Mouse (Mus musculus) lung, embryonic 15.5 days (tissue): ENCODE measurements around the gene Xirp1. TPM values are rescaled to one million over a fixed set of nuclear protein-coding genes. Genes with fewer than 3 reads are reported as not detected.

Experiments used
- ATAC-seq: fragments of 200-750 bp; cut with Nextera tagmentation; 2 replicates; pipeline ENCODE4 v1.8.0; 2017; ENCODE audit warnings: moderate number of reproducible peaks, borderline replicate concordance; ENCODE audit not compliant: low FRiP score, low TSS enrichment; ENCODE audit errors: extremely low read depth
- H3K27ac ChIP-seq: fragments of 300-500 bp; sonication (generic); 2 replicates; pipeline ENCODE4 v1.5.1; 2015; ENCODE audit warnings: moderate library complexity, mild to moderate bottlenecking, inconsistent platforms
- H3K27me3 ChIP-seq: fragments of 300-500 bp; sonication (generic); 2 replicates; pipeline ENCODE4 v1.6.1; 2015; ENCODE audit warnings: inconsistent platforms
- H3K36me3 ChIP-seq: fragments of 300-500 bp; sonication (generic); 2 replicates; pipeline ENCODE4 v1.6.1; 2015; ENCODE audit warnings: inconsistent platforms
- H3K4me1 ChIP-seq: fragments of 300-500 bp; sonication (generic); 2 replicates; pipeline ENCODE4 v1.6.1; 2015; ENCODE audit warnings: inconsistent platforms
- H3K4me2 ChIP-seq: fragments of 300-500 bp; sonication (generic); 2 replicates; pipeline ENCODE4 v1.6.1; 2015; ENCODE audit warnings: inconsistent platforms, mild to moderate bottlenecking, moderate library complexity
- H3K4me3 ChIP-seq: fragments of 300-500 bp; sonication (generic); 2 replicates; pipeline ENCODE4 v1.5.1; 2015; ENCODE audit warnings: mild to moderate bottlenecking, inconsistent platforms
- H3K9ac ChIP-seq: fragments of 300-500 bp; sonication (generic); 2 replicates; pipeline ENCODE4 v1.6.1; 2015; ENCODE audit warnings: inconsistent platforms
- H3K9me3 ChIP-seq: fragments of 300-500 bp; sonication (generic); 2 replicates; pipeline ENCODE4 v1.6.1; 2016; ENCODE audit warnings: inconsistent platforms
- WGBS: fragments of 180-500 bp; shearing (Covaris S2); methylation state at CpG from one replicate; pipeline ENCODE4 v1.1.7; 2015; 5-methylcytosine and 5-hydroxymethylcytosine counted together
- polyA plus RNA-seq: library from polyadenylated mRNA; unstranded; fragments of >200 nt; fragmentation: Nextera tagmentation; extraction: Ambion mirVana; gene quantifications from 2 replicates; pipeline ENCODE4 v1.2.1, GENCODE M21; 2015

Xirp1 gene
- polyA plus RNA-seq, 1 experiment from 2014 or later, result 1.3 TPM

- Histone ChIP-seq H3K27ac (no peak overlapping the region), H3K9me3 (no peaks in the 10 kb centered on the region), H3K36me3 (no peaks in the 10 kb centered on the region), H3K27me3 (no peaks in the 10 kb centered on the region), H3K4me3 (no peak overlapping the region), H3K4me2 (no peak overlapping the region), H3K9ac (no peak overlapping the region), H3K4me1 (peaks cover 19% of the 10 kb centered on the region)
- no peak for ATAC-seq
- WGBS, result 49% methylated on average over 3 of the region's 3 CpGs
Observed at GRCm38 (mm10) chr9:119965186-119965585, 58.2 kb downstream of the Xirp1 start.

GRCm38 (mm10) chr9:119964206-119964605, 59.2 kb downstream of the Xirp1 start:
- ATAC-seq, result no peak
- Histone ChIP-seq H3K9me3 (no peaks in the 10 kb centered on the region), H3K27ac (peak overlapping the region; percentile 41; the same call in 1 of the 2 replicates), H3K4me3 (no peak overlapping the region), H3K4me2 (no peak overlapping the region), H3K4me1 (peaks cover 15% of the 10 kb centered on the region), H3K9ac (no peak overlapping the region), H3K27me3 (no peaks in the 10 kb centered on the region), H3K36me3 (no peaks in the 10 kb centered on the region)
- WGBS, result 55% methylated on average over 3 of the region's 3 CpGs

Other genes starting within 250 kb of the Xirp1 start
- gene Scn11a, start 198.1 kb downstream of the Xirp1 start, polyA plus RNA-seq, result not detected in 2 replicates
- 53.3 and 54.1 TPM in 2 replicates for gene Wdr48, start 128.7 kb downstream of the Xirp1 start, polyA plus RNA-seq
- 31.1 and 35.6 TPM in 2 replicates for gene Gorasp1, start 86.0 kb downstream of the Xirp1 start, polyA plus RNA-seq
- gene Ttc21a, start 86.0 kb downstream of the Xirp1 start, polyA plus RNA-seq, result 0.67 and 1.1 TPM in 2 replicates
- 8.2 and 8.7 TPM in 2 replicates for gene Csrnp1, start 38.9 kb downstream of the Xirp1 start, polyA plus RNA-seq
- gene Cx3cr1, start 46.3 kb upstream of the Xirp1 start, polyA plus RNA-seq, result 7.8 and 9.2 TPM in 2 replicates
- gene Ccr8, start 68.5 kb upstream of the Xirp1 start, polyA plus RNA-seq, result 0.36 and 0.79 TPM in 2 replicates
- gene Slc25a38, start 86.8 kb upstream of the Xirp1 start, polyA plus RNA-seq, result 31.1 and 34.5 TPM in 2 replicates
- 1,474 and 1,505 TPM in 2 replicates for gene Rpsa, start 104.1 kb upstream of the Xirp1 start, polyA plus RNA-seq
- gene Mobp, start 126.1 kb upstream of the Xirp1 start, polyA plus RNA-seq, result not detected in 2 replicates